Mouse (Mus musculus) kidney, adult 11 months (tissue): ENCODE data around the gene Frem2.
A peak's percentile ranks its signal among the peaks of the same experiment; 100 is the strongest.

Source experiments
- DNase-seq: peaks from one replicate; pipeline ENCODE4 v3.0.0; 2022

Frem2 gene

GRCm38 (mm10) chr3:53611106-53611505 lies 46.0 kb downstream of the Frem2 start:
- no peak for DNase-seq

- DNase-seq = no peak
Measured at GRCm38 (mm10) chr3:53609851-53610250, 47.3 kb downstream of the Frem2 start.

- no peak for DNase-seq
Measured at GRCm38 (mm10) chr3:53600140-53600539, 57.0 kb downstream of the Frem2 start.

- DNase-seq = no peak
Measured at GRCm38 (mm10) chr3:53599315-53599714, 57.8 kb downstream of the Frem2 start.

- peak; percentile 23 for DNase-seq
Measured at GRCm38 (mm10) chr3:53598153-53598800, 58.9 kb downstream of the Frem2 start.

- DNase-seq = no peak
Measured at GRCm38 (mm10) chr3:53594471-53594870, 62.7 kb downstream of the Frem2 start.

- no peak for DNase-seq
Measured at GRCm38 (mm10) chr3:53593718-53594117, 63.4 kb downstream of the Frem2 start.

GRCm38 (mm10) chr3:53592036-53592435 lies 65.1 kb downstream of the Frem2 start:
- no peak for DNase-seq

GRCm38 (mm10) chr3:53590139-53590621 lies 67.0 kb downstream of the Frem2 start:
- DNase-seq = peak; percentile 18

GRCm38 (mm10) chr3:53583248-53583647 lies 73.9 kb downstream of the Frem2 start:
- no peak for DNase-seq

GRCm38 (mm10) chr3:53580596-53581254 lies 76.4 kb downstream of the Frem2 start:
- no peak for DNase-seq

GRCm38 (mm10) chr3:53579121-53579704 lies 77.9 kb downstream of the Frem2 start:
- no peak for DNase-seq

GRCm38 (mm10) chr3:53576320-53577116 lies 80.6 kb downstream of the Frem2 start:
- DNase-seq = no peak

- DNase-seq = no peak
Measured at GRCm38 (mm10) chr3:53574123-53574522, 83.0 kb downstream of the Frem2 start.

- DNase-seq = no peak
Measured at GRCm38 (mm10) chr3:53571663-53572062, 85.5 kb downstream of the Frem2 start.

GRCm38 (mm10) chr3:53564521-53564920 lies 92.6 kb downstream of the Frem2 start:
- peak; percentile 49 for DNase-seq

- peak; percentile 34 for DNase-seq
Measured at GRCm38 (mm10) chr3:53563746-53564145, 93.4 kb downstream of the Frem2 start.

- no peak for DNase-seq
Measured at GRCm38 (mm10) chr3:53561813-53562212, 95.3 kb downstream of the Frem2 start.

- no peak for DNase-seq
Measured at GRCm38 (mm10) chr3:53559056-53559455, 98.1 kb downstream of the Frem2 start.

- no peak for DNase-seq
Measured at GRCm38 (mm10) chr3:53558230-53558629, 98.9 kb downstream of the Frem2 start.

- no peak for DNase-seq
Measured at GRCm38 (mm10) chr3:53557388-53558214, 99.6 kb downstream of the Frem2 start.
